Mouse (Mus musculus) stomach, postnatal 0 days (tissue): ENCODE data around the gene Zbtb16.

ENCODE experiments used
- CTCF ChIP-seq: IDR thresholded peaks from 2 replicates; pipeline ENCODE4 v1.5.1; 2016; ENCODE audit warnings: antibody characterized with exemption, low read depth, mild to moderate bottlenecking, moderate library complexity
- EP300 ChIP-seq: optimal IDR thresholded peaks from 2 replicates; pipeline ENCODE3; 2016; ENCODE audit warnings: antibody characterized with exemption

GRCm38 (mm10) chr9:48795095-48795494 is 40.9 kb downstream of the Zbtb16 start:
- TF ChIP-seq CTCF (no peak), EP300 (no peak)
